Mouse (Mus musculus): Measurements from ENCODE around the gene Ly6g5c. TPM values are rescaled to one million over a fixed set of nuclear protein-coding genes. Genes with fewer than 3 reads are reported as not detected.
"Not testable (repeated sequence)": the region's sequence is repeated elsewhere in the genome, so short reads cannot be mapped to it uniquely, and the experiment has no call there.

The Ly6g5c gene
- total RNA-seq, 2 experiments from 2014 or later = not detected

DNA sequence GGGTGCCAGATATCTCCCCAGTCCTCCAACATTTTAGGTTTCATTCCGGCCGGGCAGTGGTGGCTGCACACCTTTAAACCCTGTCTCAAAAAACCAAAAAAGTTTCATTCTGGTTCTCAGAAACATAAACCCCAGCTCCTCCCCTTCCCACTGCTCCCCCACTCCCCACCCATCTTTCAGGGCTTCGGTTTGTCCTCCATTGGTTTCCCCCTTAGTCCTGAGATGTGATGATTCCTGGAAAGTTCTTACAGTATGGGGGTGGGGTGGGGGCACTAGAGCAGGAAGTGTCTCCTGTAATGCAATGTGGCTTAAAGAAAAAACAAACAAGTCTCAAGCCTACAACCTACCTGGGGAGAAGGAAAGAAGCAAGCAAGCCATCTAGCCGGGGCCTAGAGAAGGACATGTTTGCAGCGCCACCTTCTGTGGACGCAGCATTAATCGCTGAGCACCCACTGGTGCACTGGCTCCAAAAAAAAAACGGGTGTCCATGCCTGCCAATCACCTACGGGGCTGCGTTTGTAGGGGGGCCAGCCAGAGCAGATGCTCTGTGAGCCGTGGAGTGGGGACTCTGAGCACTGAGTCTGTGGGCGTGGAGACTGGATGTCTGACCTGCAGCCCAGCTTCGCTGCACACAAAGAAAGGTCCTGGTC is 2.2 kb upstream of the Ly6g5c start:
- ATAC-seq (ENCODE audit: poor library complexity, severe bottlenecking) = peak; percentile 49; the same call in 1 of the 2 replicates

DNA sequence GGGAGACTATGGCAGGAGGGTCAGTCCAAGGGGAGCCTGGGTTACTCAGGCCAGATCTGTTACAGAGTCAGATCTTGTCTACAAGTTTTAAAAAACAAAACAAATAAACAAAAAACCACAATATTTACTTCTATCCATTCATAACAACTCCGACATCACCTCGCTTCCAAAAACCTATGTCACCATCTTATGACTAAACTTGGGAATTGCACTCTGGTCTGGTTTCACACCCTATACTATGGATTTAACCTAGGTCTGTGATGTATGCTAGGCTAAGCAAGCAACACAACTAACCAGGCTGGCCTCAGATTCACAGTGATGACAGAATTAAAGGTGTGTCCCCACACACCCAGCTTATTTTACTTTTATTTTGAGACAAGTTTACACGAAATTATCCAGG is 1.6 kb upstream of the Ly6g5c start:
- no peak for ATAC-seq (ENCODE audit: poor library complexity, severe bottlenecking)

DNA sequence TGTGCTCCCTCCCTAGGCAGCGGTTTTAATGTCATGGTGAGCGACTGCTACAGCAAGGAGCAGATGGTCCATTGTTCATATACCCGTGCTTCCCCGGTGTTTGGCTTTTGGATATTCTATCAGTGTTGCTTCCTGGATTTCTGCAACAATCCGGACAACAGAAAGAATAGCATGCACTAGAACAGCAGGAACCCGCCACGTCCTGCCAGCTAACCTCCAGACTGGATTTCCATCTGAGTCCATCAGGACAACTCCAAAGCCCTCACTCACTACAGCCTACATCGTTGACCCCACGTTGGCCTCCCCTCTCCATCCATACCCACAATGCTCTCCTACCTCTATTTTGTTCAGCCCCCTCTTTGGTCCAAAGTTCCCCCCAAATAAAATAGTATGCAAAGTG is 3.7 kb downstream of the Ly6g5c start:
- ATAC-seq (ENCODE audit: poor library complexity, severe bottlenecking) = no peak

- peak; percentile 90 for ATAC-seq (ENCODE audit: poor library complexity, severe bottlenecking)
Observed at GRCm38 (mm10) chr17:35115046-35116019, 7.3 kb downstream of the Ly6g5c start, which contains the start of gene Ly6g5b. Gene Ly6g5b, minus strand, starts transcription at chr17:35115428.

- no peak for ATAC-seq (ENCODE audit: poor library complexity, severe bottlenecking)
Observed at GRCm38 (mm10) chr17:35120745-35121142, 12.7 kb downstream of the Ly6g5c start.

- peak; percentile 92 for ATAC-seq (ENCODE audit: poor library complexity, severe bottlenecking)
Observed at GRCm38 (mm10) chr17:35121143-35121799, 13.2 kb downstream of the Ly6g5c start, which contains the start of gene Gpank1. Gene Gpank1, plus strand, starts transcription at chr17:35121455.

DNA sequence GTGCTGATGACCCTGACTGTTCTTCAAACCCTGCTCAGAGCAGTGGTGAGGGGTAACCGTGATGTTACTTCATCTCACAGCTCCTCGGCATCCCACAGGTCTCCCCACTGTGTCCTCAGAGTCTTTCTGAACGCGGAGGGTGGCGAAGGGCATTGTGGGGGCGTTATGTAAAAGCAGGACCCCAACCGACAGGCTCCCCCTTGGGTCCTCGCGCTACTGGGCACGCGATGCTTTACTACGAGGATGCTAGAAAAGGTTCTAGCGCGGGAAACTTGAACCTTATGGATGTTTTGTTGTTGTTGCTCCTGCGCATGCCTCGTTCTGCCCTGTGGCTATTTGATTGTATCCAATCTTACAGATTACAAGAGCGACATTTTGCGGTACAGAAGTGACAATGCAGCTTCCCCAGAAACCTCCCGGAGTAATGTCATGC is 13.8 kb downstream of the Ly6g5c start, which contains the start of gene Csnk2b:
Csnk2b (minus strand) TSS at position 183 of the 433 bp plus-strand sequence.
- ATAC-seq (ENCODE audit: poor library complexity, severe bottlenecking) = no peak

GRCm38 (mm10) chr17:35123287-35123686 is 15.2 kb downstream of the Ly6g5c start:
- ATAC-seq (ENCODE audit: poor library complexity, severe bottlenecking) = not testable (repeated sequence)

- not testable (repeated sequence) for ATAC-seq (ENCODE audit: poor library complexity, severe bottlenecking)
Observed at GRCm38 (mm10) chr17:35124261-35124896, 16.3 kb downstream of the Ly6g5c start.

GRCm38 (mm10) chr17:35125081-35125480 is 17.0 kb downstream of the Ly6g5c start:
- ATAC-seq (ENCODE audit: poor library complexity, severe bottlenecking) = peak; percentile 42

DNA sequence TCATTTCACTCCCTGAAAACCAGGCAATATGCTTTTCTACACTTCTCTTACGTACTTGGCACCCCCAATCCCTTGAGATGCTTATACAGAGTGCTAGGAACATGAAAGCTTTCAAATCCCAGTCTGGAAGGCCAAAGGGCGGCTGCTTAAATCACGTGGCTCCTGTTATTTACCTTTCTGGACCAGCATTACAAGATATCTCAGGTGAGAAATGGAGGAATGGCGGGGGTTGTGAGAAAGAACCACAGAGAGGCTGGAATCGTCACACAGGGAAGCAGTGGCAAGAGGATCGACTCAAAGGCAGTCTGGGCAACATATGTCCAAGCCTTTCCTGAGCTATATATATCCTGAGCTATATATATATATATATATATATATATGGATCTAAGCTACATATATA is 17.5 kb downstream of the Ly6g5c start:
- ATAC-seq (ENCODE audit: poor library complexity, severe bottlenecking) = no peak

DNA sequence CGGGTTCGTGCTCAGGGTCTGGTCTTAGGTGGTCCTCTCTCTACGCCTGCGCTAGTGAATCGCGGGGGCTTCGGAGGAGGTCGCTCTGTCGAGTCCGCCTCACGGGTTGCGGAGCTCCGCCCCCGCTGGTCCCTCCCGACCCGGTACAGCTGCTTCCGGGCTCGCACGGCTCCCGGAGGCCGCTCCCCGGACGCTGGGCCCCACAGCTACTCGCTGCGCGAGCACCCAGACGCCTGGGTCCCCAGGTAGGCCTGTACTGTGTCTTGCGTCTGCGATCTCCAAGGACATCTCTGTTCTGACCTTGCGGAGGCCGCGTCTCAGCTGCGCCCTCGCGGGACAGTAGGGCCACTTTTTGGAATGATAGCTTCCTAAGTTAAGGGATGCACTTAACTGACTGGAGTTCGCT is 18.1 kb downstream of the Ly6g5c start, which contains the start of gene D17H6S53E:
D17H6S53E (plus strand) TSS at position 168 of the 406 bp plus-strand sequence.
- peak; percentile 65 for ATAC-seq (ENCODE audit: poor library complexity, severe bottlenecking)

DNA sequence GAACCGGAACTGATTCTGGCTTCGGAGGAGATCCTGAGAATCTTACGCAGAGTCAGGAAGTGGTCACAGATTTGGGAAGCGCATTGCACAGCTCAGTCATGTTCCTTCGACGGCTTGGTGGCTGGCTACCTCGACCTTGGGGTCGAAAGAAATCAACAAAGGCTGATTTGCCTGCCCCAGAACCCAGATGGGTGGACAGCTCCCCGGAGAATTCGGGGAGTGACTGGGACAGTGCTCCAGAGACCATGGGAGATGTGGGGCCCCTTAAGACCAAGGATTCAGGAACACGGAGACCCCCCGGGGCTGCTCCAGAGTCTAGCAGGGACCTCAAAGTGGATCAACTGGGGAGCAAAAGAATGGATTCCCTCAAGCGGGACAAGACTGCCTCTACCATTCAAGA is 18.9 kb downstream of the Ly6g5c start:
- peak; percentile 14; the same call in 1 of the 2 replicates for ATAC-seq (ENCODE audit: poor library complexity, severe bottlenecking)

- ATAC-seq (ENCODE audit: poor library complexity, severe bottlenecking) = no peak
Observed at GRCm38 (mm10) chr17:35128996-35129395, 20.9 kb downstream of the Ly6g5c start.

GRCm38 (mm10) chr17:35131038-35131437 is 23.0 kb downstream of the Ly6g5c start:
- ATAC-seq (ENCODE audit: poor library complexity, severe bottlenecking) = no peak

DNA sequence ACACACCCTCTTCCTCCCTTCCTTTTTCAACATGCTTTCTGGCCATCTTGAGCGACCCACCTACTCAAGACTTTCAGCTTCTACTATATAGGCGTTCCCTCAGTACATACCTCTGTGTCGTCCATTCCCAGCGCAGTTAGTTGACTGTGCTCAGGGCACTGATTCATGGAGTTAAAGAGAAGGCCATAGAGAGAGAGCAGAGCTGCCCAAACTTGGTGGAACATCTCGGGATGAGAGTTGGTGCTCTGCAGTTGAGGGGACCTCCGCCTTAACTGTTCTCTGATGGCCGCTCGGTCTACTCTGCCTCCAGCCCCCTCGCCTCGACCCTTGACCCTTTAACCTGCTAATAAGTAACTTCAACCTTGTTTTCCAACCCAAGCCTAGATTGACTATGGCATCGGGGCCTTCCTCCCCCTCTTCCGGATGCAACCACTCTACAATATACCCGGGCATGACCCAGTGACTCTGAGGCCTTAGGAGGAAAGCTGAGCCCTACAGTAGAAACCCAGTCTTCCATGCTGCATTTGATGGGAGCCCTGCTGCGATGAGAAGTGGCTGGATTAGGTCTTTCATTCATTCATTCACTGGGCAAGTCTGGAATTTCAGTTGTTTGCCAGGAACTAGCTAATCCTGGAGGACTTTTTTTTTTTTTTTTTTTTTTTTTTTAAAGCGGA is 23.6 kb downstream of the Ly6g5c start, which contains the start of gene Apom:
Apom (minus strand) TSS at position 551 of the 674 bp plus-strand sequence.
- no peak for ATAC-seq (ENCODE audit: poor library complexity, severe bottlenecking)

- ATAC-seq (ENCODE audit: poor library complexity, severe bottlenecking) = no peak
Observed at GRCm38 (mm10) chr17:35132174-35132560, 24.1 kb downstream of the Ly6g5c start.

- ATAC-seq (ENCODE audit: poor library complexity, severe bottlenecking) = no peak
Observed at GRCm38 (mm10) chr17:35133517-35133916, 25.4 kb downstream of the Ly6g5c start.

DNA sequence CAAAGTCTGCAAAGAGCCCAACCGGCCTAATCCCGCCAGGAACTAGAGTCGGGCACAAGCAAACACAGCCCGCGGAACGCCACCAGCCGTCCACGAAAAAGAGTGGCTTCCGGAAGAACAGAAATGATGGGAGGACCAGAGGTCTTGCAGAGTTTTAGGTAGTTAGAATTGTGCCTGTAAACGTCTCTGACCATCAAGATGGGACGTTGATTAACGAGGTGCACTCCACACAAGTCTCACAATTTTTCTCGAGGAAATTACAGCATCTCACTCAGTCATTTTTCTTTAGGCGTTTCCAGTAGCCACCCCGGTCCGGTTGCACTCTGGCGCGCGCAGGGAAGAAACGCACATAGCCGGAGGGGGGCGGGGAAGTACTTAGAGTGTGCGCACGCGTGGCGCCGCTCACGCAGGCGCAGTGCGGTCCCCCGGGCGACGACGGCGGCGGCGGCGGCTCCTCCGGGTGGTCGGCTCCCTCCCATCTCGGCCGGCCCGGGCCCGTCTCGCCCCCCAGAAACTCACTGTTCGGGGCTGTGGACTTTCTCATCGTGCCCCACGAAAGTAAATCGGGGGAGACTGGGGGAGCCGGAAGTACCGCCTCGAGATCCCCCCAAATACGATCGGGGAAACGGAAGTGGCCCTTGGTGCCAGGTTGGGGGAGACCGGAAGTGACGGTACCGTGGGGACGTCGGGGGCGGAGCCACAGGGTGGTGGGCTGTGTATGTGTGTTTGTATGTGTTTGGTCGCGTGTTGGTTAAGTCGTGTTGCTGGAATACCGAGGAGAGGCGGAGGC is 26.9 kb downstream of the Ly6g5c start, which contains the start of gene Bag6:
Bag6 (plus strand) TSS at position 378 of the 790 bp plus-strand sequence.
- ATAC-seq (ENCODE audit: poor library complexity, severe bottlenecking) = peak; percentile 88

All from megakaryocyte, adult 5-6 weeks (primary cell).